Mouse (Mus musculus) kidney, postnatal 0 days (tissue): ENCODE results near the gene Cep41. TPM values are rescaled to one million over a fixed set of nuclear protein-coding genes. Genes with fewer than 3 reads are reported as not detected.

Source experiments
- ATAC-seq: fragments of 200-750 bp; cut with Nextera tagmentation; replicated peaks from 2 replicates; pipeline ENCODE4 v1.8.0; 2017; ENCODE audit warnings: low read depth, moderate number of reproducible peaks, moderate TSS enrichment, moderate library complexity; ENCODE audit not compliant: low FRiP score
- DNase-seq: peaks from one replicate; pipeline ENCODE4 v3.0.0-alpha.2; 2016; ENCODE audit warnings: low spot score
- H3K27ac ChIP-seq: fragments of 300-500 bp; sonication (generic); 2 replicates; pipeline ENCODE4 v1.5.1; 2014; ENCODE audit warnings: mild to moderate bottlenecking
- H3K27me3 ChIP-seq: fragments of 300-500 bp; sonication (generic); 2 replicates; pipeline ENCODE4 v1.6.1; 2014; ENCODE audit warnings: low read length, mixed read lengths; ENCODE audit not compliant: insufficient read depth
- H3K36me3 ChIP-seq: fragments of 300-500 bp; sonication (generic); 2 replicates; pipeline ENCODE4 v1.6.1; 2014; ENCODE audit warnings: low read length, mixed read lengths; ENCODE audit not compliant: insufficient read depth
- H3K4me1 ChIP-seq: fragments of 300-500 bp; sonication (generic); replicated peaks from 2 replicates; pipeline ENCODE4 v1.6.1; 2014; ENCODE audit warnings: antibody characterized with exemption, low read length, mixed read lengths; ENCODE audit not compliant: insufficient read depth
- H3K4me2 ChIP-seq: fragments of 300-500 bp; sonication (generic); 2 replicates; pipeline ENCODE4 v1.6.1; 2014; ENCODE audit warnings: mild to moderate bottlenecking, low read length, moderate library complexity, mixed read lengths
- H3K4me3 ChIP-seq: fragments of 300-500 bp; sonication (generic); replicated peaks from 2 replicates; pipeline ENCODE4 v1.5.1; 2014; ENCODE audit warnings: low read depth, low read length
- H3K9ac ChIP-seq: fragments of 300-500 bp; sonication (generic); 2 replicates; pipeline ENCODE4 v1.6.1; 2014; ENCODE audit warnings: low read depth, low read length
- H3K9me3 ChIP-seq: fragments of 300-500 bp; sonication (generic); replicated peaks from 2 replicates; pipeline ENCODE4 v1.6.1; 2016; ENCODE audit warnings: low read length, inconsistent platforms, mixed read lengths
- CTCF ChIP-seq: IDR thresholded peaks from 2 replicates; pipeline ENCODE4 v1.5.1; 2016; ENCODE audit warnings: antibody characterized with exemption, low read depth, mild to moderate bottlenecking, moderate library complexity
- WGBS: fragments of 180-500 bp; shearing (Covaris S2); extraction: QIAGEN DNeasy Blood & Tissue Kit; methylation state at CpG from one replicate; pipeline ENCODE4 v1.1.7; 2014; 5-methylcytosine and 5-hydroxymethylcytosine counted together
- microRNA counts: library from miRNA; unstranded; fragments of <30 nt; microRNA quantifications from one replicate; lab custom pipeline; 2015
- microRNA-seq: library from miRNA; unstranded; fragments of <30 nt; microRNA quantifications from one replicate; pipeline ENCODE4, GENCODE M21; 2016
- polyA plus RNA-seq: library from polyadenylated mRNA; unstranded; fragments of >200 nt; fragmentation: Nextera tagmentation; extraction: Ambion mirVana; gene quantifications from 2 replicates; pipeline ENCODE4 v1.2.1, GENCODE M21; 2015

The Cep41 gene
- polyA plus RNA-seq, 1 experiment from 2014 or later, result 12.1 TPM

DNA sequence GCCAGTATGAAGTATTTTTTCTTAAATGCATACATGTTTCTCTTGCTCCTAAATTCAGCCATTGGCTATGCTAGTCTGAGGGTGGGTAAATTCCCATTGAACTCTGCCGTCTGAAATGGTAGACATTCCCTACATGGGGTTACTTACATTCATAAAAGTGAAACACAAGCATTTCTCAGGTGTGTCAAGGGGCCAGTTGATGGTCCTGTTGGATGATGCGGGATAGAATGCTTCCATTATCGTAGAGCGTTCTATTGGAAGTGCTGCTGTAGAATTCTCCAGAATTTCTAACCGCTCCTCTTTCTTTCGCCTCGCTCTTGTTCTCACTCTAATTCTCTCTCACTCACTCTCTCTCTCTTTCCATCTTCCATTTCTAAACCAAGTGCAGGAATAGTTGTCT lies 82.8 kb downstream of the Cep41 start, which contains the start of gene Cpa5:
TSS of gene Cpa5 (plus strand) at position 301 of the 400 bp plus-strand sequence.
- Histone ChIP-seq H3K27ac (no peak within 1 kb of the TSS), H3K36me3 (no peaks in the 10 kb centered on the region), H3K4me1 (peaks cover 2% of the 10 kb centered on the region; the same call in 1 of the 2 replicates), H3K4me2 (no peak within 1 kb of the TSS), H3K4me3 (no peak within 1 kb of the TSS), H3K9ac (no peak within 1 kb of the TSS), H3K27me3 (no peaks in the 10 kb centered on the region), H3K9me3 (no peaks in the 10 kb centered on the region)
- no peak for ATAC-seq
- WGBS, result 94% methylated on average over 7 of the region's 7 CpGs
- no peak for DNase-seq
- no peak for TF ChIP-seq CTCF

DNA sequence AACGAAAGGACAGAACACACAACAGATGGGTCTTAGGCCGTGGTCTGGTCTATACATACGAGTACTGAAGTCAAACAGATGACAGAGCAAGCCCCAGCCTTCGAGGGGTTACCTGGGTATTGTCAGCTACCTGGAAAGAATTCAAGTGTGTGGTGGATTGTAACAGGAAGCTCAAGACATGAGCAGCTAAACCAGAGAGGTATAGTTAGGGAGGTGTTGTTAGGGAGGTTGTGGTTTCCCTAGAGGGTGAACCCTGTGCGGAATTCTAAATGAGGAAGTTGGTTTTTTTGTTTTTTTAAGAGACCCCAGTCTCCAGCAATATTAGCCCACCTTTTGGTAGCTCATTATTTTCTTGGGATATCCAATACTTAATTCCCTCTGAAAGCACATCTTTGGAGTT lies 87.9 kb downstream of the Cep41 start:
- 63% methylated on average over 5 of the region's 5 CpGs for WGBS
- Histone ChIP-seq H3K27me3 (no peaks in the 10 kb centered on the region), H3K4me2 (no peak overlapping the region), H3K9ac (no peak overlapping the region), H3K27ac (no peak overlapping the region), H3K4me1 (0 out of 2 replicates have a peak, but pooled peaks cover 2% of the 10 kb centered on the region), H3K9me3 (no peaks in the 10 kb centered on the region), H3K4me3 (no peak overlapping the region), H3K36me3 (no peaks in the 10 kb centered on the region)
- TF ChIP-seq CTCF, result no peak
- ATAC-seq (no peak), DNase-seq (no peak)

DNA sequence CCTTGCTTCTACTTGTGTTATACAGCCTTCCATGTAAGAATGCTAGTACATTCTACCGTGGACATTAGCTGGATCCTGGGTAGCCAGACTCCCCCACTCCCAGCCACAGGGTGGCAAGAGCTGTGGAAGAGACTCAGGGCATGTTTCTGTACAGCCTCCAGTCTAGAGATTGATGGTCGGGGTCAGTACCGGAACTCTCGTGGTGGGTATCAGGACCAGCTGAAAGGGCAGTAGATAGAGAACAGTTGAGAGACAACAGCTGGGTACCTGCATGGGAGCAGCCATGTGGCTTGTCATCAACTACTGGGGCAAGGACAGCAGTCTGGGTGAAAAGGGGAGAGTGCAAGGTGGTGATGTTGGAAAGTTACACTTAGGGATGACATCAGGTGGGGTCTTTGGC lies 88.4 kb downstream of the Cep41 start:
- WGBS, result 78% methylated on average over 4 of the region's 4 CpGs
- no peak for TF ChIP-seq CTCF
- no peaks in the 10 kb centered on the region for H3K27me3 ChIP-seq
- no peaks in the 10 kb centered on the region for H3K9me3 ChIP-seq
- no peak overlapping the region for H3K4me3 ChIP-seq
- H3K4me2 ChIP-seq, result no peak overlapping the region
- no peak overlapping the region for H3K9ac ChIP-seq
- H3K36me3 ChIP-seq, result no peaks in the 10 kb centered on the region
- DNase-seq (no peak), ATAC-seq (no peak)
- H3K4me1 ChIP-seq, result 0 out of 2 replicates have a peak, but pooled peaks cover 2% of the 10 kb centered on the region
- no peak overlapping the region for H3K27ac ChIP-seq

DNA sequence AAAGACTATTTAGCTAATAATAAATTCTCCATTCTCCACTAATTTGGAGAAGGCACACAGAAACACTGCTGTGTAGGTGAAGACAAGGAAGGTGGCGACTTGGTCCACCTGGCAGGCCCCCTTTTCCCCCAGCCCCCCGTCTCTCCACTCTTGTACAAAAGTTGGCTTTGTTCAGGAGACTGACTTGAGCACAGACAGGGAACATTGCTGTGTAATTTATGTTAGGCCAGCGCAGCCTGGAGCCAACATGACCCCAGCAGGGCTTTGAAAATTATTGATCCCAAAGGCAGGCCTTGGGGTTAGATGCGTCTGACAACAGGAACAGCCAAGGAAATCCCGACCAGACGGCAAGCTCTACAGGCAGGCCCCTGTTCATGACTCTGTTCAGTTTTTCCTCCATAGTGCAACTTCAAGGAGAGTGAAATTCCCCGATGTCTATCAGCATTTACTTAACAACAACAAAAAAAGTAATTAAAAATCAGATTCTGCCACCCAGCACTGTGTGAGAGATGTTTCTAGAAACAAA lies 89.1 kb downstream of the Cep41 start:
- no peak for TF ChIP-seq CTCF
- 45% methylated on average over 7 of the region's 7 CpGs for WGBS

More for the DNA sequence above, 89.1 kb downstream of the Cep41 start:
- Histone ChIP-seq H3K4me2 (no peak overlapping the region), H3K9ac (no peak overlapping the region), H3K9me3 (no peaks in the 10 kb centered on the region), H3K36me3 (no peaks in the 10 kb centered on the region), H3K27me3 (no peaks in the 10 kb centered on the region), H3K4me1 (0 out of 2 replicates have a peak, but pooled peaks cover 2% of the 10 kb centered on the region), H3K4me3 (no peak overlapping the region), H3K27ac (no peak overlapping the region)
- ATAC-seq (no peak), DNase-seq (no peak)

MicroRNAs encoded within 50 kb of the gene (microRNA counts, 519-probe panel; counts per million panel counts)
- 5,534 counts per million, percentile 87 among the panel's probes with 10 or more counts for microRNA mmu-miR-335-3p (lab: Ali Mortazavi, UCI)
- microRNA mmu-miR-335-5p (lab: Ali Mortazavi, UCI), result 7,511 counts per million, percentile 96 among the panel's probes with 10 or more counts

Small RNA genes within 50 kb of the gene (microRNA-seq; reads per million reads assigned to microRNA genes)
- gene Mir335, result 65,787 reads per million, percentile 99 among the genes with 10 or more reads in this experiment

Other genes with a start within 250 kb of the Cep41 start
- gene Tmem209, start 184.0 kb downstream of the Cep41 start, polyA plus RNA-seq, result 25.9 and 27.4 TPM in 2 replicates
- 0.19 and 0.30 TPM in 2 replicates for gene Ssmem1, start 183.9 kb downstream of the Cep41 start, polyA plus RNA-seq
- 11.5 and 12.4 TPM in 2 replicates for gene Cpa2, start 152.2 kb downstream of the Cep41 start, polyA plus RNA-seq
- gene Cpa4, start 125.4 kb downstream of the Cep41 start, polyA plus RNA-seq, result 0.05 TPM in 1 of 2 replicates, not detected in the other
- gene Cpa5, start 82.7 kb downstream of the Cep41 start, polyA plus RNA-seq, result 0.27 and 0.28 TPM in 2 replicates
- gene Cpa1, start 54.5 kb downstream of the Cep41 start, polyA plus RNA-seq, result 0.53 and 0.55 TPM in 2 replicates
- gene Mest, start 29.8 kb upstream of the Cep41 start, polyA plus RNA-seq, result 1,049 and 1,099 TPM in 2 replicates
- gene Copg2, start 203.0 kb upstream of the Cep41 start, polyA plus RNA-seq, result 19.9 and 20.9 TPM in 2 replicates
- 0.66 and 0.79 TPM in 2 replicates for gene Tsga13, start 221.8 kb upstream of the Cep41 start, polyA plus RNA-seq